Mouse (Mus musculus) CH12.LX (cell line): Measurements from ENCODE around the gene Ttc41. TPM values are rescaled to one million over a fixed set of nuclear protein-coding genes. Genes with fewer than 3 reads are reported as not detected.

Experiments
- DNase-seq: peaks from one replicate; pipeline ENCODE4 v3.0.0-alpha.2; 2013; ENCODE audit errors: extremely low read depth
- H3K27ac ChIP-seq: 2 replicates; pipeline ENCODE4 v1.5.1; 2012; ENCODE audit warnings: low read depth, mild to moderate bottlenecking, control low read depth, moderate library complexity; ENCODE audit not compliant: insufficient read depth
- H3K27me3 ChIP-seq: replicated peaks from 2 replicates; pipeline ENCODE3; 2012; ENCODE audit warnings: inconsistent platforms
- H3K36me3 ChIP-seq, 2 experiments: replicated peaks in 1 of 2; 2 replicates each; pipeline versions ENCODE3 to v1.6.1; 2012; ENCODE audit warnings: inconsistent platforms in 1 of 2, low read length in 1 of 2, mild to moderate bottlenecking in 1 of 2, mixed read lengths in 1 of 2, moderate library complexity in 1 of 2; ENCODE audit not compliant: control insufficient read depth in 1 of 2, insufficient read depth in 1 of 2
- H3K4me1 ChIP-seq, 2 experiments: 2 replicates each; pipeline ENCODE4 v1.6.1; 2012; ENCODE audit warnings: inconsistent platforms in 1 of 2, moderate library complexity in 1 of 2; ENCODE audit not compliant: insufficient read depth in 2 of 2, control insufficient read depth in 1 of 2
- H3K4me2 ChIP-seq: 2 replicates; pipeline ENCODE4 v1.6.1; 2012; ENCODE audit warnings: low read depth, mild to moderate bottlenecking, control low read depth; ENCODE audit not compliant: poor library complexity, insufficient read depth, severe bottlenecking
- H3K4me3 ChIP-seq, 3 experiments: fragments of 150-350 bp in 1 of 3; sonication (generic) in 1 of 3; replicated peaks in 1 of 3; 2 replicates each; pipeline versions ENCODE3 to v1.5.1; 2011 to 2012; ENCODE audit warnings: low read depth in 2 of 3, low read length in 2 of 3, mild to moderate bottlenecking in 2 of 3, moderate library complexity in 2 of 3, control low read depth in 1 of 3, improper control_type of control experiment in 1 of 3, inconsistent platforms in 1 of 3, mixed read lengths in 1 of 3; ENCODE audit not compliant: poor library complexity in 1 of 3
- H3K79me2 ChIP-seq: replicated peaks from 2 replicates; pipeline ENCODE4 v1.6.1; 2012; ENCODE audit warnings: mild to moderate bottlenecking, moderate library complexity; ENCODE audit not compliant: control insufficient read depth, poor library complexity, insufficient read depth, severe bottlenecking; ENCODE audit errors: extremely low read depth
- H3K9ac ChIP-seq: 2 replicates; pipeline ENCODE4 v1.6.1; 2012; ENCODE audit warnings: low read depth, mild to moderate bottlenecking, control low read depth, moderate library complexity; ENCODE audit not compliant: insufficient read depth
- H3K9me3 ChIP-seq: replicated peaks from 2 replicates; pipeline ENCODE3; 2012; ENCODE audit warnings: low read length, inconsistent platforms, mixed read lengths
- BHLHE40 ChIP-seq: IDR thresholded peaks from 2 replicates; pipeline ENCODE4 v1.6.1; 2011; ENCODE audit warnings: mild to moderate bottlenecking, low read depth, low read length, improper control_type of control experiment
- E2F4 ChIP-seq: IDR thresholded peaks from 2 replicates; pipeline ENCODE4 v1.6.1; 2011; ENCODE audit warnings: low read depth, low read length, improper control_type of control experiment; ENCODE audit not compliant: insufficient replicate concordance
- EP300 ChIP-seq: IDR thresholded peaks from 2 replicates; pipeline ENCODE4 v1.6.1; 2011; ENCODE audit warnings: low read length, improper control_type of control experiment
- ETS1 ChIP-seq: conservative IDR thresholded peaks from 2 replicates; pipeline ENCODE4 v1.6.1; 2012; ENCODE audit warnings: low read depth, mild to moderate bottlenecking, inconsistent platforms, low read length, improper control_type of control experiment, moderate library complexity
- HCFC1 ChIP-seq: IDR thresholded peaks from 2 replicates; pipeline ENCODE4 v1.6.1; 2012; ENCODE audit warnings: low read depth, mild to moderate bottlenecking, inconsistent platforms, low read length, improper control_type of control experiment
- IRF4 ChIP-seq: IDR thresholded peaks from 2 replicates; pipeline ENCODE4 v1.6.1; 2014; ENCODE audit warnings: low read depth, mild to moderate bottlenecking, inconsistent platforms, low read length, improper control_type of control experiment
- JUND ChIP-seq: conservative IDR thresholded peaks from 2 replicates; pipeline ENCODE4 v1.6.1; 2011; ENCODE audit warnings: low read depth, low read length, improper control_type of control experiment
- KAT2A ChIP-seq: IDR thresholded peaks from 2 replicates; pipeline ENCODE4 v1.6.1; 2012; ENCODE audit warnings: low read length, improper control_type of control experiment, inconsistent platforms; ENCODE audit not compliant: insufficient replicate concordance
- MAFK ChIP-seq: IDR thresholded peaks from 2 replicates; pipeline ENCODE4 v1.6.1; 2011; ENCODE audit warnings: low read length, improper control_type of control experiment; ENCODE audit not compliant: insufficient replicate concordance
- MAX ChIP-seq: IDR thresholded peaks from 2 replicates; pipeline ENCODE4 v1.6.1; 2011; ENCODE audit warnings: low read length, improper control_type of control experiment
- MXI1 ChIP-seq: IDR thresholded peaks from 2 replicates; pipeline ENCODE4 v1.6.1; 2011; ENCODE audit warnings: mild to moderate bottlenecking, low read depth, low read length, improper control_type of control experiment
- MYC ChIP-seq: IDR thresholded peaks from 2 replicates; pipeline ENCODE4 v1.6.1; 2011; ENCODE audit warnings: low read depth, mild to moderate bottlenecking, improper control_type of control experiment, low read length
- RCOR1 ChIP-seq: conservative IDR thresholded peaks from 2 replicates; pipeline ENCODE4 v1.6.1; 2012; ENCODE audit warnings: low read depth, mild to moderate bottlenecking, inconsistent platforms, low read length, improper control_type of control experiment
- SMC3 ChIP-seq: IDR thresholded peaks from 2 replicates; pipeline ENCODE4 v1.6.1; 2011; ENCODE audit warnings: low read depth, low read length, improper control_type of control experiment
- USF1 ChIP-seq: IDR thresholded peaks from 2 replicates; pipeline ENCODE4 v1.6.1; 2014; ENCODE audit warnings: low read depth, mild to moderate bottlenecking, inconsistent platforms, low read length, improper control_type of control experiment
- USF2 ChIP-seq: conservative IDR thresholded peaks from 2 replicates; pipeline ENCODE4 v1.6.1; 2011; ENCODE audit warnings: low read depth, low read length, improper control_type of control experiment
- ZC3H11A ChIP-seq: IDR thresholded peaks from 2 replicates; pipeline ENCODE4 v1.6.1; 2012; ENCODE audit warnings: low read depth, mild to moderate bottlenecking, inconsistent platforms, low read length, improper control_type of control experiment
- ZNF384 ChIP-seq: IDR thresholded peaks from 2 replicates; pipeline ENCODE4 v1.6.1; 2012; ENCODE audit warnings: low read depth, low read length, improper control_type of control experiment, inconsistent platforms
- dilution Hi-C: fragments of 300-500 bp; cut with MboI; formaldehyde crosslinking; loops from 2 replicates; pipeline ENCODE4 v1.14.3; 2020; ENCODE audit warnings: low sequenced_read_pairs; ENCODE audit not compliant: extremely low pct_unique_long_range_greater_than_20kb, extremely low pct_ligation_motif_present
- in situ Hi-C: fragments of 300-500 bp; cut with MboI; formaldehyde crosslinking; loops from 3 replicates; pipeline ENCODE4 v1.14.3; 2019; ENCODE audit warnings: low sequenced_read_pairs, low pct_ligation_motif_present, low pct_unique_long_range_greater_than_20kb, mixed read lengths
- polyA plus RNA-seq: library from polyadenylated mRNA; unstranded; fragments of >175 nt; gene quantifications from 2 replicates; pipeline ENCODE4 v1.2.1, GENCODE M21; 2012; ENCODE audit warnings: low read depth; ENCODE audit not compliant: insufficient read length
- total RNA-seq, 2 experiments: library from RNA; depleted of rRNA; stranded (reverse); fragments of 300-350 nt in 1 of 2; fragments of >200 nt in 1 of 2; gene quantifications; 2 replicates each; pipeline ENCODE4 v1.2.3; 2012 to 2014

Ttc41 gene
- total and polyA plus RNA-seq, 3 experiments = 3.6 to 4.4 (median 4.2) TPM

DNA sequence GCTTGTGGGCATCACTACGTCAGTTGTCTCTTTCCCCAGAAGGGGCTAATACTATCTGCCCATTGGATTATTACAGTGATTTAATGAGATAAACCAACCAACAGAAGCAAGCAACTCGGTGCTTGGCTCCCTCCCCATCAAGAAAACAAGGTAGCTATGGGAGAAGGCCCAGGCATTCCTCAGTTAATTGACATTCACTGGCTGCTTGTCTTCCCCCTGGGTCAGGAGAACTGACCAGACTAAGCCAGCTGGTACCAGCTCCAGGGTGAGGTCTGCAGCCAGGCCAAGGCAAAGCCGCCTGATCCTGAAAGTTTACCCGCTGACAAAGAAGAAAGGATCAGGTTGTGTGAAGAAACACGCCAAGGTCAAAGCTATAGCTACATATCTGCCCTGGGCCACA lies 66.1 kb downstream of the Ttc41 start:
- Histone ChIP-seq H3K9ac (no peak overlapping the region), H3K4me3 (no peak overlapping the region), H3K9me3 (no peaks in the 10 kb centered on the region), H3K27me3 (no peaks in the 10 kb centered on the region), H3K36me3 (peaks cover 0 to 3% of the 10 kb centered on the region in 2 experiments), H3K27ac (no peak overlapping the region), H3K4me1 (peaks cover 7 to 14% of the 10 kb centered on the region in 2 experiments; a peak in 3 of 4 replicates), H3K4me2 (no peak overlapping the region), H3K79me2 (no peaks in the 10 kb centered on the region)
- no peak for TF ChIP-seq KAT2A
- TF ChIP-seq MYC = no peak
- TF ChIP-seq IRF4 = no peak
- TF ChIP-seq BHLHE40 = no peak
- no peak for TF ChIP-seq USF1
- TF ChIP-seq SMC3 = no peak
- no peak for TF ChIP-seq MAX
- TF ChIP-seq ZNF384 = no peak
- TF ChIP-seq RCOR1 = no peak
- dilution Hi-C loops (no loop called here), in situ Hi-C loops (no loop called here)
- no peak for DNase-seq

DNA sequence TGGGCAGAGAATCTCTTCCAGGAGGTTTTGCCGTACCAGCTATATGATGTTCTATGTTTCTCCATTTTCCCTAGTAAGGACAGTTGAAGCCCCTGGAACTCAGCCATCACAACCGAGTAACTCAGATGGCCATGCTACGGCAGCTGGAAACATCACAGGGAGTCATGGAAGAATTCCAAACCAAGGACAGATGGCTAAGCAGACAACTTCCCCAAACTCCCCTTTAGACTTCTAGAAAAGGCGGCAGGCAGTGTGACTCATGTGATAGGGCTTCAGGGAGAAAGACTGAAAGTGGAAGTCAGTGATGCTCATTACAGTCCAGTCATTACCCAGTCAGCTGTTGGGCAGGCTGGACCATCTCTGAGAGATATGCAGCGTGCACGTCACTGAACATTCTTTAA lies 66.6 kb downstream of the Ttc41 start:
- no peaks in the 10 kb centered on the region for H3K9me3 ChIP-seq
- dilution Hi-C loops (no loop called here), in situ Hi-C loops (no loop called here)
- H3K9ac ChIP-seq = no peak overlapping the region
- H3K79me2 ChIP-seq = no peaks in the 10 kb centered on the region
- no peak overlapping the region for H3K4me2 ChIP-seq
- peaks cover 0 to 3% of the 10 kb centered on the region in 2 experiments for H3K36me3 ChIP-seq
- DNase-seq = no peak
- peaks cover 7 to 14% of the 10 kb centered on the region in 2 experiments; a peak in 3 of 4 replicates for H3K4me1 ChIP-seq
- no peaks in the 10 kb centered on the region for H3K27me3 ChIP-seq
- TF ChIP-seq EP300 (no peak), USF2 (no peak), MAFK (no peak), E2F4 (no peak), BHLHE40 (peak; percentile 47), MXI1 (no peak), ZC3H11A (no peak), IRF4 (no peak), HCFC1 (no peak), JUND (no peak), ETS1 (peak; percentile 78)
- H3K27ac ChIP-seq = no peak overlapping the region
- no peak overlapping the region for H3K4me3 ChIP-seq
